In genomic region chr13:109052805-109053204, GRCm38 (mm10) we compare ENCODE assay signal across 16 mouse cellular contexts.
A peak's percentile ranks its signal among the peaks of the same experiment; 100 is the strongest.
DNase-seq lines count a peak whose midpoint lies in the region; ATAC-seq and TF ChIP-seq lines count a peak whose summit lies in the region.
"Had no signal": no experiment of that assay in that cellular context is flagged by ENCODE, and none has a peak within 500 bp of the region (broad histone marks: within the 10 kb centered on the region; RNA-seq: fewer than 3 reads in every experiment).

No protein-coding gene starts in this region.

- H3K27me3 ChIP-seq in forebrain, embryonic 16.5 days (replicated peaks; ENCODE audit: control insufficient read depth, insufficient read depth, low read length): no peaks in the 10 kb centered on the region
- H3K27me3 ChIP-seq in hindbrain, embryonic 15.5 days: no peaks in the 10 kb centered on the region
- no peaks in the 10 kb centered on the region for H3K27me3 ChIP-seq in midbrain, postnatal 0 days (ENCODE audit: insufficient read depth, low read length)
- H3K27me3 ChIP-seq: heart, embryonic 13.5 days; kidney, embryonic 15.5 days; limb, embryonic 15.5 days; liver, embryonic 15.5 days; lung, embryonic 15.5 days had no signal

- no peak for DNase-seq in left cerebral cortex, adult 2 months (ENCODE audit: extremely low spot score in 1 of 2, low spot score in 2 of 2)
- no peak for DNase-seq in left cerebral cortex, postnatal 10 days (ENCODE audit: extremely low spot score in 1 of 2, low spot score in 2 of 2)
- DNase-seq in midbrain, postnatal 0 days (ENCODE audit: low spot score): no peak
- DNase-seq in cerebellum, postnatal 10 days: no peak
- DNase-seq in adipocyte (ENCODE audit: low spot score): no peak
- DNase-seq: gastrocnemius, postnatal 25 days; lung, postnatal 36 days had no signal

- peak overlapping the region; percentile 54; the same call in 1 of the 2 replicates for H3K27ac ChIP-seq in left cerebral cortex, adult 2 months
- H3K27ac ChIP-seq in forebrain, embryonic 16.5 days (ENCODE audit: low read length): peak overlapping the region; percentile 77
- peak overlapping the region; percentile 71 for H3K27ac ChIP-seq in hindbrain, embryonic 15.5 days (replicated peaks)
- H3K27ac ChIP-seq in midbrain, postnatal 0 days (ENCODE audit: low read depth, low read length): peak overlapping the region; percentile 33
- H3K27ac ChIP-seq: heart, embryonic 13.5 days; kidney, embryonic 15.5 days; limb, embryonic 15.5 days; liver, embryonic 15.5 days; lung, embryonic 15.5 days had no signal

- 41% methylated on average over 2 of the region's 2 CpGs for WGBS in forebrain, embryonic 16.5 days
- 64% methylated on average over 2 of the region's 2 CpGs for WGBS in hindbrain, embryonic 15.5 days
- WGBS in midbrain, postnatal 0 days: 46% methylated on average over 2 of the region's 2 CpGs

- ATAC-seq in forebrain, embryonic 16.5 days: peak; percentile 26
- peak; percentile 46; the same call in 1 of the 2 replicates for ATAC-seq in hindbrain, embryonic 15.5 days (ENCODE audit: low FRiP score, low read depth)
- ATAC-seq in midbrain, postnatal 0 days (ENCODE audit: low FRiP score): peak; percentile 54
- ATAC-seq in monocyte, adult 5-6 weeks (replicated peaks; ENCODE audit: insufficient number of reproducible peaks, low FRiP score, low TSS enrichment, poor library complexity, severe bottlenecking): no peak
- ATAC-seq: activated CD4-positive, CD25-positive, alpha-beta regulatory T cell, adult 4 months had no signal

- H3K4me2 ChIP-seq in forebrain, embryonic 16.5 days (ENCODE audit: low read length): peak overlapping the region; percentile 51
- peak overlapping the region; percentile 41 for H3K4me2 ChIP-seq in hindbrain, embryonic 15.5 days
- H3K4me2 ChIP-seq in midbrain, postnatal 0 days (ENCODE audit: low read depth, low read length, poor library complexity, severe bottlenecking): peak overlapping the region; percentile 15
- H3K4me2 ChIP-seq: heart, embryonic 13.5 days; kidney, embryonic 15.5 days; limb, embryonic 15.5 days; liver, embryonic 15.5 days; lung, embryonic 15.5 days had no signal

- no peak overlapping the region for H3K9ac ChIP-seq in forebrain, embryonic 16.5 days (replicated peaks; ENCODE audit: low read depth, low read length)
- no peak overlapping the region for H3K9ac ChIP-seq in hindbrain, embryonic 15.5 days
- H3K9ac ChIP-seq in midbrain, postnatal 0 days (replicated peaks; ENCODE audit: low read length, poor library complexity, severe bottlenecking): no peak overlapping the region
- H3K9ac ChIP-seq: heart, embryonic 13.5 days; kidney, embryonic 15.5 days; limb, embryonic 15.5 days; liver, embryonic 15.5 days; lung, embryonic 15.5 days had no signal

- intact Hi-C loops in left cerebral cortex, adult 2 months (cut with DNase I): loop anchor here (5.0 kb wide), 1 partner anchor 64 kb away; no protein-coding TSS in a partner anchor
- intact Hi-C loops in left cerebral cortex, postnatal 10 days (cut with DNase I): no loop called here

- H3K4me3 ChIP-seq in left cerebral cortex, adult 2 months: peak overlapping the region; percentile 37
- H3K4me3 ChIP-seq in forebrain, embryonic 16.5 days (replicated peaks; ENCODE audit: low read length): peak overlapping the region; percentile 32
- H3K4me3 ChIP-seq in hindbrain, embryonic 15.5 days: peak overlapping the region; percentile 13; the same call in 1 of the 2 replicates
- peak overlapping the region; percentile 1; the same call in 1 of the 2 replicates for H3K4me3 ChIP-seq in midbrain, postnatal 0 days (ENCODE audit: low read depth, low read length)
- H3K4me3 ChIP-seq: heart, embryonic 13.5 days; kidney, embryonic 15.5 days; limb, embryonic 15.5 days; liver, embryonic 15.5 days; lung, embryonic 15.5 days had no signal

- peaks cover 13% of the 10 kb centered on the region for H3K4me1 ChIP-seq in forebrain, embryonic 16.5 days (replicated peaks; ENCODE audit: control insufficient read depth, insufficient read depth, low read length)
- H3K4me1 ChIP-seq in hindbrain, embryonic 15.5 days (replicated peaks): peaks cover 12% of the 10 kb centered on the region; the same call in 1 of the 2 replicates
- H3K4me1 ChIP-seq in midbrain, postnatal 0 days (ENCODE audit: insufficient read depth, low read length): peaks cover 5% of the 10 kb centered on the region; the same call in 1 of the 2 replicates
- H3K4me1 ChIP-seq: heart, embryonic 13.5 days; kidney, embryonic 15.5 days; limb, embryonic 15.5 days; liver, embryonic 15.5 days; lung, embryonic 15.5 days had no signal

- no peaks in the 10 kb centered on the region for H3K9me3 ChIP-seq in forebrain, embryonic 16.5 days (ENCODE audit: control insufficient read depth, low read length)
- H3K9me3 ChIP-seq in hindbrain, embryonic 15.5 days: no peaks in the 10 kb centered on the region
- H3K9me3 ChIP-seq in midbrain, postnatal 0 days (ENCODE audit: low read length): no peaks in the 10 kb centered on the region
- H3K9me3 ChIP-seq: heart, embryonic 13.5 days; kidney, embryonic 15.5 days; limb, embryonic 15.5 days; liver, embryonic 15.5 days; lung, embryonic 15.5 days had no signal

- TF ChIP-seq CTCF in left cerebral cortex, adult 2 months (IDR thresholded peaks at IDR 0.05): no peak
- no peak for TF ChIP-seq CTCF in midbrain, postnatal 0 days (IDR thresholded peaks at IDR 0.05)

- H3K36me3 ChIP-seq in forebrain, embryonic 16.5 days (ENCODE audit: control insufficient read depth, insufficient read depth): no peaks in the 10 kb centered on the region
- no peaks in the 10 kb centered on the region for H3K36me3 ChIP-seq in hindbrain, embryonic 15.5 days
- no peaks in the 10 kb centered on the region for H3K36me3 ChIP-seq in midbrain, postnatal 0 days (ENCODE audit: insufficient read depth, low read length)
- H3K36me3 ChIP-seq: heart, embryonic 13.5 days; kidney, embryonic 15.5 days; limb, embryonic 15.5 days; liver, embryonic 15.5 days; lung, embryonic 15.5 days had no signal
